Mouse (Mus musculus) small intestine, adult 2 months (tissue): ENCODE results near the gene Arhgap24. TPM values are rescaled to one million over a fixed set of nuclear protein-coding genes. Genes with fewer than 3 reads are reported as not detected.

Experiments used
- H3K27ac ChIP-seq: fragments of 200-500 bp; 2 replicates; pipeline ENCODE4 v1.5.1; 2012; ENCODE audit warnings: low read depth, low read length, control low read depth, inconsistent platforms; ENCODE audit not compliant: insufficient read depth
- H3K27me3 ChIP-seq: fragments of 200-500 bp; 2 replicates; pipeline ENCODE4 v1.6.1; 2012; ENCODE audit warnings: mild to moderate bottlenecking, moderate library complexity, low read length, inconsistent platforms; ENCODE audit not compliant: control insufficient read depth, insufficient read depth
- H3K36me3 ChIP-seq: fragments of 200-500 bp; 2 replicates; pipeline ENCODE4 v1.6.1; 2012; ENCODE audit warnings: mild to moderate bottlenecking, low read length, control low read depth, inconsistent platforms; ENCODE audit not compliant: control insufficient read depth, insufficient read depth
- H3K4me1 ChIP-seq: fragments of 200-500 bp; 2 replicates; pipeline ENCODE4 v1.6.1; 2012; ENCODE audit warnings: low read length, inconsistent platforms, mixed read lengths; ENCODE audit not compliant: control insufficient read depth, insufficient read depth, insufficient read length
- H3K4me3 ChIP-seq: fragments of 200-500 bp; 2 replicates; pipeline ENCODE4 v1.5.1; 2012; ENCODE audit warnings: low read depth, mild to moderate bottlenecking, control low read depth, inconsistent platforms, low read length, moderate library complexity
- CTCF ChIP-seq: fragments of 200-500 bp; IDR thresholded peaks from 2 replicates; pipeline ENCODE4 v1.5.1; 2012; ENCODE audit warnings: low read depth, mild to moderate bottlenecking, control low read depth, inconsistent platforms, low read length, moderate library complexity, mixed read lengths; ENCODE audit not compliant: insufficient replicate concordance, insufficient read length; ENCODE audit errors: extremely low read depth
- POLR2A ChIP-seq: fragments of 200-500 bp; IDR thresholded peaks from 2 replicates; pipeline ENCODE4 v1.6.1; 2012; ENCODE audit warnings: low read depth, mild to moderate bottlenecking, control low read depth, inconsistent platforms, low read length, moderate library complexity
- WGBS: fragments of 180-500 bp; shearing (Covaris S2); methylation state at CpG from one replicate; pipeline ENCODE4 v1.1.7; 2018; 5-methylcytosine and 5-hydroxymethylcytosine counted together
- polyA plus RNA-seq: library from polyadenylated mRNA; depleted of rRNA; stranded (reverse); fragments of >200 nt; gene quantifications from 2 replicates; pipeline ENCODE4 v1.2.3, GENCODE M21; 2012

The Arhgap24 gene
- polyA plus RNA-seq, 1 experiment = 1.8 TPM

DNA sequence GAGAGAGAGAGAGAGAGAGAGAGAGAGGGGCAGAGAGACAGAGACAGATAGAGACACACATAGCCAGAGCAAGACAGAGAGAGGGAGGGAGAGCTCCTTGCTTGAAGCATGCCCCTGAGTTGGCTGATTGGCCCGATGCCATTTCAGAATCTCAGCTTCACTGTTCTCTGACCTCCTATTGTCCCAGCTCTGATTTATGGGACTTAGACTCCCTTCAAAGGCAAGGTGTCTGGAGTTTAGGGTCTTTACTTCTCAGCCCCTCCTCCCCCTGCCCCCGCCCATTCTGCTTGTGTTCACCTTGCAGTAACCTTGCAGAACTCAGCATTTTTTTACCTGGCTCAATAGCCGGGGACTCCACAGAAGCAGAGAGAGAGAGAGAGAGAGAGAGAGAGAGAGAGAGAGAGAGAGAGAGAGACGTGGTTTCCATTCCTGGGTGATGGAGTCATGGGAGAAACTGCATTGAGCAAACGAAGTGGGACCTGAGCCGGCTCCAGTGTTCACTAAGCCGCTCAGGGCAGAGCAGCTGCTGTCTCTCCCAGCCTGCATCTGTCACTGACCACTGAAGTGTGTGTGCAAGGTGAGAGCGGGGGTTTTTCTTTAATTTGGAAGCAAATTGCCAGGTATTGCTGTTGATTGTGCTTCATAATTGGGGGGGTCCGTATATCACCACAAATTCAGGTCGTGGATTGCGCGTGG lies 287.3 kb downstream of the Arhgap24 start:
- Histone ChIP-seq H3K36me3 (no peaks in the 10 kb centered on the region), H3K27me3 (no peaks in the 10 kb centered on the region), H3K27ac (no peak overlapping the region), H3K4me1 (no peaks in the 10 kb centered on the region), H3K4me3 (no peak overlapping the region)
- TF ChIP-seq CTCF = no peak
- WGBS = 31% methylated on average over 12 of the region's 12 CpGs

DNA sequence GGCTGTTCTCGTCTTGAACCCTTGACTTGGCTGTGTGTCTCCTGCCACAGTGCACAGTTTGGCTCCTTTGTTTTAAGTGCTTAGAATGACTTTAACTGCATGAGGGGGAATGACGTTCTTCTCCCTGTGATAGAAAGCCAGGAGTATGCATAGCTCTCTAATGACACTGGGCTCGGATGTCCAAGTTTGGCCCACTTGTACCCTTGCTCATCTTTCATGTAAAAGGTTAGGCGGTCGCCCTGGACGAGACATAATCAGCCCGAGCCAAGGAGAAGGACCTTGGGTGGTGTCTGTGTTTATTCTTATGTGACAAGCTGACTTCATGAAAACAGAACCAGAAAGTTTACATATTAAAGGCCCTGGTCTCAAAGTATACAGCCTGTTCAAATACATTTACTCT lies 289.4 kb downstream of the Arhgap24 start:
- TF ChIP-seq CTCF (no peak), POLR2A (no peak)

DNA sequence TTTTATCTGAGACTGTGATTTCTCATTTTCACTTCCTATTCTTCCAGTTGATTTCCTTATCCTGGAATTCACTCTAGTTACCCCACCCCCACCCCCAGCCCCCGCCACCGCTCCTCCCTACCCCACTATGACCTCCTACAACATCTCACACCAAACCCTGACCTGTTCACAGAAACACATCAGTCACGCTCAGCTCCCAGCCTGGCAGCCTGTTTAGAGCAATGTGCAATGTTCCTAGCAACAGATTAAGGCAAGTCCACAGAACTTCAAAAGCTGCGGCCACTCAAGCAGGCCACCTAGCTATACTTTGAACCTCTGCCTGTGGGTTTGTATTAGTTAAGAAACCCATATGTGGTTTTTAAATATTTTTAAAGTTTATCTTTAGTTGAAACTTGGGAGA lies 293.3 kb downstream of the Arhgap24 start:
- Histone ChIP-seq H3K27me3 (no peaks in the 10 kb centered on the region), H3K4me3 (no peak overlapping the region), H3K27ac (no peak overlapping the region), H3K36me3 (no peaks in the 10 kb centered on the region), H3K4me1 (no peaks in the 10 kb centered on the region)
- TF ChIP-seq CTCF (no peak), POLR2A (no peak)
- WGBS = 73% methylated on average over 4 of the region's 4 CpGs

More for the DNA sequence above, 289.4 kb downstream of the Arhgap24 start:
- Histone ChIP-seq H3K27ac (no peak overlapping the region), H3K36me3 (no peaks in the 10 kb centered on the region), H3K4me1 (no peaks in the 10 kb centered on the region), H3K4me3 (no peak overlapping the region), H3K27me3 (no peaks in the 10 kb centered on the region)
- 58% methylated on average over 7 of the region's 7 CpGs for WGBS

DNA sequence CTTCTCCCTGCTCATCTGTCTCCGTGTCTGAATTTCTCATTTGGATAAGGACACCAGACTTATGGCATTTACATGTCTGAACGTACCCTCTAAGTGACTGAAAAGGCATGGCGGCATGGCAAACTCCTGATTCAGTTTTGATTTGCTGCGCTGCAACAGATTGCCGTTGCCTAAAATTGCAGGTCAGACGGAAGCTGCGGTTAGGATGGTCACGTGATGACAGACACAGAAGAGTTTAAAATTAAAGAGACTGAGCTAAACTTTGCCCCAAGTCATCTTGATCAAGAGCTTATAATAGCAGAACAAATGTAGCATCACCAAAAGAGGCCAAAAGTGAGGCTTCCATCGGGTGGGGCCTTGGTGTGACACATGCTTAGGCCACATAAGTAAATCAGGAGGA lies 296.1 kb downstream of the Arhgap24 start:
- no peak overlapping the region for H3K27ac ChIP-seq
- TF ChIP-seq POLR2A (no peak), CTCF (no peak)
- H3K4me1 ChIP-seq = no peaks in the 10 kb centered on the region
- H3K4me3 ChIP-seq = no peak overlapping the region
- 85% methylated on average over 9 of the region's 9 CpGs for WGBS
- no peaks in the 10 kb centered on the region for H3K36me3 ChIP-seq
- no peaks in the 10 kb centered on the region for H3K27me3 ChIP-seq

DNA sequence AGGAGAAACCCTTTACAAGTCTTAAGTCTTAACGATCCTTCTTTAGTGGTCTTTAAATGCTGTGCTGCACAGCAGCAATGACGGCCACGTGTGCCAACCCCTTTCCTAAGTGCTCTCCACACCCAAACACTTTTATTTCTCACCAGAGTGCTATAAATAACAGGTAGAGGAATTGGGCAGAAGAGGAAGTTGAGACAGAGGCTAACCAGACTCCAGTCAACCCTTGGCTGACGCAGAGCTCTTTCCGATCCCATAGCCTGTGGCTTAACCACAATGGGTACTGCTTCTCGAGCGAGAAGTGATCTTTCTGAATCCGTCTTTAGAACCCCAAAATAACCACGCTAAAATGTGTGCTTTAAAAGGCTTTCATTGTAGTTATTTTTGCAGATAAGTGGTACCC lies 296.7 kb downstream of the Arhgap24 start:
- Histone ChIP-seq H3K27me3 (no peaks in the 10 kb centered on the region), H3K36me3 (no peaks in the 10 kb centered on the region), H3K4me1 (no peaks in the 10 kb centered on the region), H3K27ac (no peak overlapping the region), H3K4me3 (no peak overlapping the region)
- TF ChIP-seq POLR2A = no peak
- no peak for TF ChIP-seq CTCF
- 73% methylated on average over 9 of the region's 9 CpGs for WGBS

DNA sequence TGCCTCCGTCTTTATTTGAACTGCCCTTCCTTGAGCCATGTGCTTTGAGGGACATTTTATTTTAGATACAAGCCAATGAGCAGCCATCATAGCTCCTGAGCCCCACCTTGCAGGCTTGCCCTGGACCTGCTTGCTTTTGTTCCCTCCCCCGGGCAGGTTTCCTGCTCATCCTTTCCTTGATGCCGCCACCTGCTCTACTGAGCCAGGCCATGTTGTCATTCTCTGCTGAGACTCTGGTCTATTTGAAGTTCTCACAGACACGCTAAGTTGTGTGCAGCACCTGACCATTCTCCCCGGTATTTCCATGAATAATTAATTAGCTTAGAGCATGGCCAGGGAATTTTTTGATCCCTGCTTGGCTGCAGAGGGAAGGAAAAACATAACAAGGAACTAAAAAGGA lies 297.1 kb downstream of the Arhgap24 start:
- no peak overlapping the region for H3K4me3 ChIP-seq
- H3K27ac ChIP-seq = no peak overlapping the region
- no peaks in the 10 kb centered on the region for H3K4me1 ChIP-seq
- H3K27me3 ChIP-seq = no peaks in the 10 kb centered on the region
- no peaks in the 10 kb centered on the region for H3K36me3 ChIP-seq
- 67% methylated on average over 5 of the region's 5 CpGs for WGBS
- TF ChIP-seq CTCF (no peak), POLR2A (no peak)

DNA sequence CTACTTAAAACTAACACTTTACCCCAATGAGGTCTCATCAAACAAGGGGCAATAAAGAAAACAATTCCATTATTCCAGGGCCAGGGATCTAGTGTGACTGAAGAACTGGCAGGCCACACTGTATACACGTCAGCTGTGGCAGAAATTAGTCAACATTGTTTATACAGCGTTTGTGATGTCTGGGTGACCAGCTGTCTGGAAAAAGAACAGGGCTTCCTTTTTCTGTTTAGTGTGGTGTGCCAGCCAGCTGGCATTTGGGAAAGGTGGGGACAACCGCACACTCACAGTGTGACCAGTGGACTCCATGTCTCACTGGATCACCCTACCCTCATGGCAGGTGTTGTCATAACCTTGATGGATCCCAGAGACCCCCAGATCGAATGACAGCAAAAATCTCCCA lies 302.4 kb downstream of the Arhgap24 start:
- WGBS = 45% methylated on average over 4 of the region's 4 CpGs
- Histone ChIP-seq H3K4me3 (no peak overlapping the region), H3K27me3 (no peaks in the 10 kb centered on the region), H3K27ac (no peak overlapping the region), H3K4me1 (no peaks in the 10 kb centered on the region), H3K36me3 (no peaks in the 10 kb centered on the region)
- TF ChIP-seq POLR2A = no peak
- TF ChIP-seq CTCF = no peak

DNA sequence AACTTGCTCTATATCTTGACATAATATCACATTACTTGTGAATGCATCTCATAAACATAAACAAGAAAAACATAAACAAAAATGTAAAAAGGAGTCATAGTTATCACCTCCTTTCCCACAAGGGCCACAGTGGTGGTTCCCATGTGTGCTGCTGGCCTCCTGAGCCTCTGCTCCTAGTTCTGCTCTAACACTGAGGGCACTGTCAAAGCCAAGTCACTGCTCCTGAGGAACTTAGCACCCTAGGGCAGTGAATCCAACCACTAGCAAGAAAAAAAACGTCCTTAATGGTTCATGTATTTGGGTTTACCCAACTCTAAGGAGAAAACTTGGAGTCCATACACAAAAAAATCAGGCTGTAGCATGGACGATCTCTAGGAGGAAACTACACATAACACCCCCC lies 304.9 kb downstream of the Arhgap24 start:
- no peak for TF ChIP-seq POLR2A
- no peak for TF ChIP-seq CTCF
- no peak overlapping the region for H3K4me3 ChIP-seq
- H3K27ac ChIP-seq = no peak overlapping the region
- H3K27me3 ChIP-seq = no peaks in the 10 kb centered on the region
- WGBS = 50% methylated on average over 2 of the region's 2 CpGs
- H3K36me3 ChIP-seq = no peaks in the 10 kb centered on the region
- no peaks in the 10 kb centered on the region for H3K4me1 ChIP-seq
